Mouse (Mus musculus) bone marrow, adult 2 months (tissue): ENCODE data around the gene Sepsecs.

ENCODE experiments used
- CTCF ChIP-seq: fragments of 200-500 bp; IDR thresholded peaks from 2 replicates; pipeline ENCODE4 v1.5.1; 2011; ENCODE audit warnings: low read length, control low read depth; ENCODE audit not compliant: control insufficient read depth, insufficient read depth
- POLR2A ChIP-seq: fragments of 200-500 bp; IDR thresholded peaks from 2 replicates; pipeline ENCODE4 v1.6.1; 2011; ENCODE audit warnings: low read depth, mild to moderate bottlenecking, control low read depth, low read length, borderline replicate concordance; ENCODE audit not compliant: control insufficient read depth

GRCm38 (mm10) chr5:52618348-52619270, 50.9 kb downstream of the Sepsecs start:
- TF ChIP-seq CTCF (no peak), POLR2A (no peak)
